Mouse (Mus musculus): ENCODE data around the gene Ddx47.

DNA sequence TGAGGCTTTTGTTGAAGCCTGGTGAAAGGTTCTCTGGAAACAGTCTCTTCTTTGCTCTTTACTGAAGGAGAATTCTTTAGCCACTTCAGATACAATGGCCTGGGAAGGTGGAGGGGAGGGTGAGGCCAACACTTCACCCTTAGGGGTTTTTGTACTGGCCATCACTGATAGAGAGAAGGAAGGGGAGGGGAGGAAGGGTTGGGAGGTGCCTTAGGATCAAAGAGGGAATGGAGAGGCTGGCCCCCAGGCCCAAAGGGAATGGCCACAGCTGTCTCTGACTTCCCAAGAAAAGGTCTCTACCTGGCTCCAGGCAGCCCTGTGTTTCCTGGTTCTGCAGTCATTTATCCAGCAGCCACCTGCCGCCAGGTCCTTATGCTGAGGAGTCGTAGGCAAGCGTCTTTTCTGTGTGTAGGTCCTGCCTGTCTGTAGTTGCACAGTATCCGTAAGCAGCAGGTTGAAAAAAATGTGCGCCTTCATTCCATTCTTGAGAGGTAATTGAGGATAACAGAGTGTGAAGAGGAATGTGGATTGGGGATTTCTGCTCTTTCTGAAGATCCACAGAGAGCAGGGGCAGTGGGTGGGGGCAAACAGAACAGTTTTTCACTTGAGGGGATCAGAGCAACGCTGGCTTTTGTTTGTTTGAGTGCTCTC, 55.5 kb downstream of the Ddx47 start:
- TF ChIP-seq CTCF (conservative IDR thresholded peaks at IDR 0.05; ENCODE audit: low read length): no peak
- TF ChIP-seq POU5F1 (IDR thresholded peaks at IDR 0.05; ENCODE audit: borderline replicate concordance, low read length): no peak
